Mouse (Mus musculus): ENCODE results near the gene Mical1.

The Mical1 gene

DNA sequence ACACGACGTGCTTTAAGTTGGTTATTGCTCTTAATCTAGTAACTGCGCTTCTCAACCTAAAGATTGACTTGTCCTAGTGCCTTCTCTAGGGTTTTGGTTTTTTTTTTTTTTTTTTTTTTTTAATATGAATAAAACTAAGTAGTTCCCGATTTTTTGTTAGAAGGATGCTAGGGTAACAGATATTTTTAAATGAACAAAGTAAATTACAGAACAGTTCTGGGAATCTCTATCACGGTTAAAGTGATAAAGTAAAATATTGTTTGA is 44.2 kb downstream of the Mical1 start:
- no peak for DNase-seq (ENCODE audit: low spot score)

DNA sequence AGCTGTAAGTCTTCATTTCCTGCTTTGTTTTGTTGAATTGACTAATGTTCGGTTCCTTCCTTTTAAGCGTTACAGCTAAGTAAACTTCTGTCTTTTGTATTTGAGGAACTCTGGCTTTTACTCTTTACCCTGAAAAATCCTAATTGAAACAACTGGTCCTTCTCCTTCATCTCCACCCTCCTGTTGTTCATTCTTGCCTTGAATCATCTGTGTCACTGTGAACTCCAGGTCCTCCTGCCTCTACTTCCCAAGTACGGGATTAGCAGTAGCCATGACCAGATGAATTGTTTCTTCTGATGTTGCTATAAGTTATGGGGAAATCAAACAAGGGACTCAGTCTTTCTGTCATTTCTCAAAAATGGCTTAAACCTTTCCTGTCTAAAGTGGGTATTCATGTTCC is 47.3 kb downstream of the Mical1 start:
- DNase-seq (ENCODE audit: low spot score) = no peak

DNA sequence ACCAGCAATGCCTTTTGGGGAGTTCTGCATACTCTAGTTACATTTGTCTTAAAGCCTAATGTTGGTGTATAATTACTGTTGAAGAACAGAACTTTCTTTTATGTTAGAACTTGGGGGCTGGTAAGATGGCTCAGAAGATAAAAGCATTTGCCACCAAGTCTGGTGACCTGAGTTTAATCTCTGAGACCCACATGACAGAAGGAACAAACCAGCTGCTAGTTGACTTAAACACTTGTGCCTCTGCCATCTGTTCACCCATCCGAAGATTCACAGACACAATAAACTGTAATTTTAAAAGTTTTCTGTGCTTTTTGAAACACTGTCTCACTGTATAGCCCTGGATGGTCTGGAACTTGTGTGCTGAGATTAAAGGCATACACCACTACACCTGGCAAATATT is 49.6 kb downstream of the Mical1 start:
- DNase-seq (ENCODE audit: low spot score) = no peak

DNA sequence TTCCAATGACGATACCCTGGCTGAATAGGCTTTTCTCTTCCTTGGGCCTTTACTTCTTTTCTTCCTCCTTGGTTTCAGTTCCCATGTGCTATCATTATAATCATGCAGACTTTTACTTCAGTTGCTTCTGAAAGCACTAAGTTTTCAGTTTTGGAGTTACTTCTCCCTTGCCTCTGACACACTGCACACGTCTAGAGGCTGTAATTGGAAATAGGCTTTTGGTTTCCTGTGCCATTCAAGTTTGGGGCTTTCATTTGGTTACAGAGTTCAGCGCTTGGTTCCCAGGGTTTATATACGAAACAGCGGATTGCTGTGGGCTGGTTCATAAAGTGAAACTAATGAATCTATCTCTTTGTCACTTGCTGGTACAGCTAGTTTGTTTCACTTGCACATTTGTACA is 53.9 kb downstream of the Mical1 start:
- no peak for DNase-seq (ENCODE audit: low spot score)

DNA sequence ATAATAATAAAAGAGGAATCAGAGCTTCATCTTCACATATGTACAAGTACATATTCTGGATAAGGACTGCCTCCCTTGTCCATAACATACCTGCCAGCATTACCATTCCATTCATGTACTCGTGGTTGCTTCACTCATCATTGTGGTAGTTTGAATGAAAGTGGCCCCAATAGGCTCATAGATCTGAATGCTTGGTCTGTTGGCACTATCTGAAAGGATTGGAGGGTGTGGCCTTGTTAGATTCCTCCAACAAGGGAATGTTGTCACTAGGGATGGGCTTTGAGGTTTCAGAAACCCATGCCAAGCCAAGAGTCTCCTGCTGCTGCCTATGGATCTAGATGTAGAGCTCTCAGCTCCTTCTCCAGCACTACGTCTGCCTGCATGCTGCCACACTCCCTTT is 59.9 kb downstream of the Mical1 start:
- no peak for DNase-seq (ENCODE audit: low spot score)

Measured in ovary, adult 18-20 months (tissue).